Mouse (Mus musculus) bone marrow macrophage, adult 2 months (primary cell): ENCODE data around the gene Nol11.

Source experiments
- CTCF ChIP-seq: IDR thresholded peaks from 2 replicates; pipeline ENCODE4 v1.5.1; 2012; ENCODE audit warnings: low read depth, mild to moderate bottlenecking, low read length, moderate library complexity
- POLR2A ChIP-seq: IDR thresholded peaks from 2 replicates; pipeline ENCODE4 v1.6.1; 2012; ENCODE audit warnings: mild to moderate bottlenecking, low read depth, low read length, borderline replicate concordance

- TF ChIP-seq POLR2A (no peak), CTCF (no peak)
Measured at GRCm38 (mm10) chr11:107238506-107238905, 49.3 kb upstream of the Nol11 start.
